Mouse (Mus musculus): ENCODE data around the gene Khnyn.

DNA sequence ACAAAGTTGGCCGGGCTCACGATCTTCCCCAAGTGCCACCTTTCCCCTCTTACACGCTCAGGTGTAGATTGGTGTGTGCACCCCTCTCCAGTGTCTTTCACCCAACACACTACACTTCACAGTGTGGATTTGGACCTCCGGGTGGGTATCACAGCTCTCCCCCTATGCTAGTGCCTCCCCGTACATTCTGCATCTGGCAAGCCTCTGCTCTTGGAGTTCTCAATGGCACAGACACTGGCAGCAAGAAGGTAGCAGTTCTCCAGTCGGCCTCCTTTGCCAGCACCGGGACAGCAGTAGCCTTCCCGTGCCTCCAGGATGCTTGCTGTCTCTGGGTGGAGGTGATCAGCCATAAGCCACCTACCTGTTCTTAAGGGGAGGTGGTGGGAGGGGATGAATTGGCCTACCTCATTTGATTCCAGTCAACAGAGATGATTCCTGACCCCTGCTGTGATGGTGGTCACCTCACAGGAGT lies 11.5 kb upstream of the Khnyn start:
- TF ChIP-seq CTCF (IDR thresholded peaks at IDR 0.05) (no peak), EP300 (IDR thresholded peaks at IDR 0.05) (no peak)

Data from lung, postnatal 0 days (tissue).